Mouse (Mus musculus) CD4-positive naive resting alpha-beta T cell, adult 57 days (primary cell): Measurements from ENCODE around the gene Tnfsf4. TPM values are rescaled to one million over a fixed set of nuclear protein-coding genes. Genes with fewer than 3 reads are reported as not detected.

Experiments
- total RNA-seq: library from RNA; stranded (reverse); gene quantifications from one replicate; pipeline ENCODE4 v1.2.4, GENCODE M21; 2023

Gene Tnfsf4
- total RNA-seq: not detected

DNA sequence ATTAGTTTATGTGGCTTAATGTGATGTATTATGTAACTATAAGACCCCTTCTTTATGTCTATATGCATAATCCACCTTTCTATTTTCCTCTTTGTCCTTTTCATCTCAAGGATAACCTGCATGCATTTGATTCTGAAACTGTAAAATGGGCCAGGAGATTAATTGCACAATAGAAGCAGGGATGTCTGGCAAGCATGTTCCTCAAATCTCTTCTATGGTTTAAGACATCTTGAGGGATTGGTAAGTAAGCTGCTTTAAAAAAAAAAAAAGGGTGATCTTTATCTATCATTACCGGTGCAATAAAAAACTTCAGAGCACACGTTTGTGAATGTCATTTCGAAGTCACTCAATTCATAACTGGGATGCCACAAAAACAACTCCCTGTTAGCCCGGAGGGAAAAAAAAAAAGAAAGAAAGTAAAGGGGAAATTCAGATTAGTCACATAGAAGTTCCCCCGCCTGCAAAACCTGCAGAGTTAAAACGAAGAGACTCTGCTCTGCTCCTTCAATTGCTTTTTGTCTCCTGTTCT, at the start of gene Tnfsf4:
Gene Tnfsf4 (plus strand): TSS at position 479 of the 529 bp plus-strand sequence.

Other genes with a start within 250 kb of the Tnfsf4 start
- gene Tex50, start 236.1 kb upstream of the Tnfsf4 start, total RNA-seq: not detected
- gene Prdx6, start 144.2 kb upstream of the Tnfsf4 start, total RNA-seq: 410 TPM
- not detected for gene Tnfsf18, start 99.2 kb downstream of the Tnfsf4 start, total RNA-seq